Mouse (Mus musculus): Measurements from ENCODE around the gene Kin.

GRCm38 (mm10) chr2:10130341-10130990 lies 50.1 kb downstream of the Kin start:
- TF ChIP-seq CTCF (IDR thresholded peaks at IDR 0.05; ENCODE audit: extremely low read depth, insufficient read depth, insufficient read length, insufficient replicate concordance) = no peak
- TF ChIP-seq POLR2A (IDR thresholded peaks at IDR 0.05; ENCODE audit: low read depth, low read length) = no peak

Data from spleen, adult 2 months (tissue).